Mouse (Mus musculus) hindbrain, embryonic 15.5 days (tissue): ENCODE measurements around the gene Gm3264. TPM values are rescaled to one million over a fixed set of nuclear protein-coding genes. Genes with fewer than 3 reads are reported as not detected.
"Not testable (repeated sequence)": the region's sequence is repeated elsewhere in the genome, so short reads cannot be mapped to it uniquely, and the experiment has no call there.

Experiments used
- ATAC-seq: fragments of 200-750 bp; cut with Nextera tagmentation; 2 replicates; pipeline ENCODE4 v1.8.0; 2017; ENCODE audit warnings: low read depth, moderate number of reproducible peaks, moderate TSS enrichment; ENCODE audit not compliant: low FRiP score
- H3K27ac ChIP-seq: fragments of 300-500 bp; sonication (generic); replicated peaks from 2 replicates; pipeline ENCODE4 v1.5.1; 2015; ENCODE audit warnings: mild to moderate bottlenecking, inconsistent platforms
- H3K27me3 ChIP-seq: fragments of 300-500 bp; sonication (generic); 2 replicates; pipeline ENCODE4 v1.6.1; 2015; ENCODE audit warnings: control low read depth, inconsistent platforms
- H3K36me3 ChIP-seq: fragments of 300-500 bp; sonication (generic); 2 replicates; pipeline ENCODE4 v1.6.1; 2015; ENCODE audit warnings: control low read depth, inconsistent platforms
- H3K4me1 ChIP-seq: fragments of 300-500 bp; sonication (generic); replicated peaks from 2 replicates; pipeline ENCODE4 v1.6.1; 2015; ENCODE audit warnings: control low read depth, inconsistent platforms
- H3K4me2 ChIP-seq: fragments of 300-500 bp; sonication (generic); 2 replicates; pipeline ENCODE4 v1.6.1; 2015; ENCODE audit warnings: moderate library complexity, mild to moderate bottlenecking, inconsistent platforms
- H3K4me3 ChIP-seq: fragments of 300-500 bp; sonication (generic); 2 replicates; pipeline ENCODE4 v1.5.1; 2015; ENCODE audit warnings: mild to moderate bottlenecking, inconsistent platforms
- H3K9ac ChIP-seq: fragments of 300-500 bp; sonication (generic); 2 replicates; pipeline ENCODE4 v1.6.1; 2015; ENCODE audit warnings: inconsistent platforms
- H3K9me3 ChIP-seq: fragments of 300-500 bp; sonication (generic); 2 replicates; pipeline ENCODE4 v1.6.1; 2016; ENCODE audit warnings: control low read depth, inconsistent platforms
- WGBS: fragments of 180-500 bp; shearing (Covaris S2); methylation state at CpG from one replicate; pipeline ENCODE4 v1.1.7; 2015; 5-methylcytosine and 5-hydroxymethylcytosine counted together
- polyA plus RNA-seq: library from polyadenylated mRNA; unstranded; fragments of >200 nt; fragmentation: Nextera tagmentation; extraction: Ambion mirVana; gene quantifications from 2 replicates; pipeline ENCODE4 v1.2.1, GENCODE M21; 2015

The Gm3264 gene
- polyA plus RNA-seq = 3.0 and 3.4 TPM in 2 replicates

DNA sequence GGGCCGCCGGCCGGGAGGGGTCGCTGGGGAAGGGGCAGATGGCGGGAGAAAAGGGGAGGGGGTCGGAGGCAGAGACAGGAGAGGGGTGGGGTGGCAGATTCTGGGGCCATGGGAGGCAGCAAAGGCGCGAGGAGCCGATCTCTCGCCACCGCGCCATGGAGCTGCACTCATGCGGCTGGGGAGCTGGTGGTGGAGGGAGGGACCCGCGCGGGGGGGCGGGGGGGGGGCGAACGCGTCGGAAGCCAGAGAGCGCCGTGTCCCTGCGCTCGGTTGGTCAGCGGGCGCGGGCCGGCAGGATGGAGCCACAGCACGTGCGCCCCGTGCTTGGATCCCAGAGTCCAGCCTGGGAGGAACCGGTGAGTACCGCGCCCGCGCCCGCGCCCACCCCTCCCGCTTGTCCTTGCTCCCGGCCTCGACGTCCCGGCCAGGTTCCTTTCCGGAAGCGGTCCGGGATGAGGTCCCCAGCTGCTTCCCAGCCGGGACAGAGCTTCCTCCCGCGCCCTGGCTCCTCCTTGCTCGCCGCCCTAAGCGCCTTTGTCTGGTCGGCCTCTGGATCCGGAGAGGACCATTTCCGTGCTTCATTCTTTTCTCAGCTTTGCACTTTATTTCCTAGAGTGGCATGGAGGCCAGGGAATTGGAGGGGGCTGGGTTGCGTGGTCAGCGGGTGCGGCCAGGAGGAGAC is at the start of gene Gm3264:
Gene Gm3264, plus strand, starts transcription at position 278 of the 682 bp plus-strand sequence.
- H3K36me3 ChIP-seq, ATAC-seq, H3K4me1 ChIP-seq, H3K27me3 ChIP-seq, H3K9me3 ChIP-seq: not testable (repeated sequence)
- H3K9ac ChIP-seq = peak within 1 kb of the TSS; percentile 48
- peak within 1 kb of the TSS; percentile 53 for H3K4me2 ChIP-seq
- H3K4me3 ChIP-seq = peak within 1 kb of the TSS; percentile 47
- H3K27ac ChIP-seq = peak within 1 kb of the TSS; percentile 67
- WGBS = 4% methylated on average over 37 of the region's 59 CpGs

DNA sequence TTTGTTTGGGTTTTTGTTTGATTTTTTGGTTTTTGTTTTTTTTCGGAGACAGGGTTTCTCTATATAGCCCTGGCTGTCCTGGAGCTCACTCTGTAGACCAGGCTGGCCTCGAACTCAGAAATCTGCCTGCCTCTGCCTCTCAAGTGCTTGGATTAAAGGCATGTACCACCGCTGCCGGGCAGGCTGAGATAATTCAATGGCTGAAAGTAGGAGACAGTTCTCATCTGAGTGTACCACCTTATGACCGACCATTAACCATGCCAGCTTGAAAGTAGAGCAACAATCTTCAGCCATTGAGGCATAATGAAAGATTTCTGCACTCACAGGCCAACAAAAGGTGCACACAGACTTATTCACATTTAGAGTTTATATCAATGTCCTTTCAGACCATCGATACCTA is 49.0 kb upstream of the Gm3264 start:
- H3K4me1 ChIP-seq, ATAC-seq, H3K27me3 ChIP-seq, H3K4me2 ChIP-seq, H3K9ac ChIP-seq, H3K27ac ChIP-seq, H3K36me3 ChIP-seq, H3K4me3 ChIP-seq, H3K9me3 ChIP-seq: not testable (repeated sequence)
- WGBS = 88% methylated on average over 6 of the region's 6 CpGs

DNA sequence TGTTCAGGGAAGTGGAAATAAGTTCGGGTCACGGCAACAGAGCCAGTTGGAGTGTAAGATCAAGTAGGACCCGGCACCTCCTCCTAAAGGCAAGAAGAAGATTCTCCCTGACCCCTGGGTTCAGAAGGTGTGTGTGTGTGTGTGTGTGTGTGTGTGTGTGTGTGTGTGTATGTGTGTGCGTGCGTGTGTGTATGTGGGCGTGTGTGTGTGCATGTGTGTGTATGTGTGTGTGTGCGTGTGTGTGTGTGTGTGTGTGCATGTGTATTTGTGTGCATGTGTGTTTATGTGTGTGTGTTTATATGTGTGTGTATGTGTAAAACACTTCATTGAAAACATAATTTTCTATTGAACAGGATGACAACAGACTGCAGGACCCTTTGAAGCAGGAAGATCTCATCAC is 33.4 kb upstream of the Gm3264 start:
- H3K36me3 ChIP-seq, H3K9ac ChIP-seq, H3K4me3 ChIP-seq, H3K9me3 ChIP-seq, H3K4me2 ChIP-seq, H3K27ac ChIP-seq, H3K4me1 ChIP-seq, H3K27me3 ChIP-seq, ATAC-seq: not testable (repeated sequence)
- WGBS = 88% methylated on average over 4 of the region's 7 CpGs

DNA sequence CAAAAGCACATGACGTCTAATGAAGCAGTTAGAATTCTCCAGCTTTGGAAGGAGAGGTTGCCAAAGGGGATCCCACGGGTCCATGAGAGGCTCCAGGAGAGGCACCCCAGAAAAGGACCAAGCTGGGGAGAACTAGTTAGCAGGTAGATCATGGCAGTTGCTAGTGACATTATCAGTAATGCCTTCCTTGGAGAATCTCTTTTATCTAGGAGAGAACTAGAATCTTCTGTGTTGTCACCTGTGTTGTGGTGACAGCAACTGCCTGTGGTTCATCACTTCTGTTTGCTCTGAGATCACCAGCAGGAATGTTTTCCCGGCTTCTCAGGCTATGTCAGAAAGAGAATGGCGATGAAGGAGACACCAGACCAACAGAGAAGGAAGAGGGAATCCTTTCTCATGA is 17.6 kb upstream of the Gm3264 start, which contains the start of gene Gm3269:
Gene Gm3269, plus strand, starts transcription at position 301 of the 400 bp plus-strand sequence.
- H3K4me3 ChIP-seq, H3K4me2 ChIP-seq, H3K27ac ChIP-seq, H3K4me1 ChIP-seq, H3K27me3 ChIP-seq, ATAC-seq, H3K9me3 ChIP-seq, H3K36me3 ChIP-seq, H3K9ac ChIP-seq: not testable (repeated sequence)
- no CpG with 5 or more reads among the region's 4 CpGs for WGBS

DNA sequence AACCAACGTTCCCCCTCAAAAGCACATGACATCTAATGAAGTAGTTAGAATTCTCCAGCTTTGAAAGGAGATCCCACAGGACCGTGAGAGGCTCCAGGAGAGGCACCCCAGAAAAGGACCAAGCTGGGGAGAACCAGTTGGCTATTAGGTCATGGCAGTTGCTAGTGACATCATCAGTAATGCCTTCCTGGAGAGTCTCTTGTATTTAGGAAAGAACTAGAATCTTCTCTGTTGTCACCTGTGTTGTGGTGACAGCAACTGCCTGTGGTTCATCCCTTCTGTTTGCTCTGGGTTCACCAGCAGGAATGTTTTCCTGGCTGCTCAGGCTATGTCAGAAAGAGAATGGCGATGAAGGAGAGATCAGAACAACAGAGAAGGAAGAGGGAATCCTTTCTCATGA is 36.7 kb downstream of the Gm3264 start, which contains the start of gene Gm3278:
Gene Gm3278, plus strand, starts transcription at position 301 of the 400 bp plus-strand sequence.
- not testable (repeated sequence) for ATAC-seq, H3K4me1 ChIP-seq, H3K4me3 ChIP-seq, H3K9me3 ChIP-seq, H3K4me2 ChIP-seq, H3K36me3 ChIP-seq, H3K27me3 ChIP-seq, H3K27ac ChIP-seq, H3K9ac ChIP-seq
- 50% methylated on average over 1 of the region's 3 CpGs for WGBS

Other genes with a start within 250 kb of the Gm3264 start
- gene Gm8159, start 223.2 kb upstream of the Gm3264 start, polyA plus RNA-seq = not detected in 2 replicates
- 1.0 and 1.9 TPM in 2 replicates for gene Gm3239, start 191.4 kb upstream of the Gm3264 start, polyA plus RNA-seq
- not detected in 2 replicates for gene Gm7876, start 146.3 kb upstream of the Gm3264 start, polyA plus RNA-seq
- gene Gm3252, start 128.8 kb upstream of the Gm3264 start, polyA plus RNA-seq = 2.7 and 2.8 TPM in 2 replicates
- gene Gm9602, start 79.2 kb upstream of the Gm3264 start, polyA plus RNA-seq = not detected in 2 replicates
- not detected in 2 replicates for gene Gm3269, start 17.5 kb upstream of the Gm3264 start, polyA plus RNA-seq
- gene Gm3278, start 36.8 kb downstream of the Gm3264 start, polyA plus RNA-seq = not detected in 2 replicates
- 0.09 TPM in 1 of 2 replicates, not detected in the other for gene Gm8297, start 128.4 kb downstream of the Gm3264 start, polyA plus RNA-seq
- gene Gm3298, start 160.3 kb downstream of the Gm3264 start, polyA plus RNA-seq = not detected in 2 replicates
- gene 4930555G01Rik, start 195.1 kb downstream of the Gm3264 start, polyA plus RNA-seq = not detected in 2 replicates
- 10.9 and 13.3 TPM in 2 replicates for gene Gm8281, start 215.5 kb downstream of the Gm3264 start, polyA plus RNA-seq